Mouse (Mus musculus): ENCODE results near the gene Acsl5.
A peak's percentile ranks its signal among the peaks of the same experiment; 100 is the strongest.

Gene Acsl5

DNA sequence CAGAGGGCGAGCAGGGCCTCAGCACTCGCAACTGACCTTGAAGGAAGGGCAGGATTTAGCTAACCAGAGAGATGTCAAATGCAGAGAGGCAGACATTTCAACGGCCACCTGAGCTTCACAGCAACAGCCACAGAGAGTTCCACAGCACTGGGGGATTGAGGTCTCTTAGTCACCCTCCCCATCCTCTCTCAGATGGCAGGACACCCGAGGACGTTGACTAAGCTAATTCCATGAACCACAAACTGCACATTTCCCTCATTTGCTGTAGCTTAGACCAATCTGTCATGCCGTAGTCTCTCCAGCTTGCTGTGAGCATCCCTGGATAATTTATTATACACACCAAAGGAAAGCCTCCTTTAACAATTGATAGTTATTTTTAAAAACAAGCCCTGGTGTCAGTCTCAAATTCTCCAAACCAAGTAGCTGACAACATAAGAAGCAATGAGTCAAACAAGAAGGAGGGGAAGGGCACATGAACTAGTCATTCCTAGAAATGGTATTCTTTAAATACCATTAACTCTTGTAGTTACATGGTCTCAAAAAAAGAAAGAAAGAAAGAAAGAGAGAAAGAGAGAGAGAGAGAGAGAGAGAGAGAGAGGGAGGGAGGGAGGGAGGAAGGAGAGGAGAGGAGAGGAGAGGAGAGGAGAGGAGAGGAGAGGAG lies 11.8 kb upstream of the Acsl5 start:
- DNase-seq (ENCODE audit: low spot score), result no peak

DNA sequence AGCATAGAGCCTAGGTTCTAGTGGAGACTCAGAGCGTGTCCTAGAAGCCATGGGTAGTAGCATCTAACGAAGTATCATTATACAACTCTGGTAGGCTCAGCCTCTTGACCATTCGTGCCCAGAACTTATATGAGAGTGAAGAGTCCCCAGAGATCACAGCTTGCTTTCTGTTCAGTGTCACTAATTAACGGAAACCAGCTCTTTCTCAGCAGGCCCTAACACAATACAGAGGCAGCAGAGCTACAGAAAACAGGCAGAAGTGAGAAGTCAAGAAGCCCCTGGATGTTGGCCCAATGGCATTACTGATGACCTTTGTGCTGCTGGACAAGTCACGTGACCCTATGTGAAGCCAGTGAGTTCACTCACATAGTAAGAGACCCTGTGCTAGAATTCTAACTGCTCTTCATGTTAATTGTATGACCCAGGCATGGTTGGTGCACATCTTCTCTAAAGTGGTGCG lies 10.5 kb upstream of the Acsl5 start, which contains the start of gene Gucy2g:
Gucy2g (minus strand) TSS at position 51 of the 460 bp plus-strand sequence.
- no peak for DNase-seq (ENCODE audit: low spot score)

DNA sequence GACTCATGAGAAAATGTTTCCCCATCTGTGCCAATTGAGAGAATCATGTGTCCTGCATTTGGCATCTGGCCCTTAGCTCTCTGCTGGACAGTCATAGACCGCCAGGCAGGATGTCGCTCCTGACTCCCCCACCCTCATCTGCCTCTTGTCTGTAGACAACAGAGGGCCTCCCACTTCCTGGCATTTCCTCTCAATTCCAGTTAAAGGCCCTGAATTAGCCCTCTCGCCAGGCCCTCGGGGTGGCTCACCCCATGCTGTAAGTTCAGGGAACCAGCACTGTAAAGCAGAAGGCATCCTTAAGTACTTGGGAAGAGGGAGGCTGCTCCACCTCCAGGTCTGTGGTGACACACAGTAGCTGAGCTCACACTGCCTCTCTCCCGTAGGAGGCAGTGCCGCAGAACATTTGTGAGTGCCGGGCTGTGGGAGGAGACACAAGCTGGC lies 6.9 kb upstream of the Acsl5 start:
- DNase-seq (ENCODE audit: low spot score), result no peak

DNA sequence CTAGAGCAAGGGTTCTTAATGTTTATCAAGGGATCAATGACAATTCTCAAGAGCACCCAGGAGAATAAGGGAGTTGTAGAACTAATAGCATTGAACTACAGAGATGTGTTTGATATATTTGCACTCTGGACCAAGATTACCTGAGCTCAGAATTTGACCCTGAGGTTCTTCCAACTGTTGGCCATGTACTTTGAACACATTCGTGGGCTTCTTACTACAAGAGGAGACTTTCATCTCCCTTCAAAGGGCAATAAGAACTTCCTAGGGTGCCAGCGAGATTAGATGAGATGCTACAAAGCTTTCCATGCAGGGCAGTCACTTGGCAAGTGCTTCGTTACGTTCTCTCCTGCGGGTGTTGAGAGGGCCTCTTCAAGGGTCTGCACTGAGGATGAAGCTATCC lies 4.2 kb upstream of the Acsl5 start:
- DNase-seq (ENCODE audit: low spot score), result no peak

DNA sequence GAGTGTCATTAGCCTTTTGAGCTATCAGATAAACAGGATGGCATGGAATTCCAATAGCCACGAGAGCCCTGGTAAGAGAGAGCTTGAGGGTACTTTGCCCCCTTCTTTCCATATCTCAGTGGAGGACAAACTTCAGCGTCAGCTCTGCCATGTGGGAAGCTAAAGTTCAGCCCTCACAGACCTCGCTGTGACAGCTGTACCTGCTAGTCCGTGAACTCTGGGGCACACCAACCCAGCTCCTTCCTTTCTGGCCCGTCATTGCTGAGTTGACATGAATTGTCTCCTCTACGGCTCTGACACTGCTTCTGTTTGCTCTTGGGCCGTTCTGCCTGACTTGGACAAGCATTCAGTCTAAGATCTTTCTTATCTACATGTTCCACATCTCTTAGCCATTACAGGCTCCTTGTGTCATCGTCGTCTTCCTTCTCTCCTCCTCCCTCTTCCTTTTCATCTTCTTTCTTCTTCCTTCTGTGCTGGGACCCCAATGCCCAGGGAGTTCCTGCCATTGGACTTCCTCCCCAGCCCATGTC lies 3.7 kb upstream of the Acsl5 start:
- no peak for DNase-seq (ENCODE audit: low spot score)

DNA sequence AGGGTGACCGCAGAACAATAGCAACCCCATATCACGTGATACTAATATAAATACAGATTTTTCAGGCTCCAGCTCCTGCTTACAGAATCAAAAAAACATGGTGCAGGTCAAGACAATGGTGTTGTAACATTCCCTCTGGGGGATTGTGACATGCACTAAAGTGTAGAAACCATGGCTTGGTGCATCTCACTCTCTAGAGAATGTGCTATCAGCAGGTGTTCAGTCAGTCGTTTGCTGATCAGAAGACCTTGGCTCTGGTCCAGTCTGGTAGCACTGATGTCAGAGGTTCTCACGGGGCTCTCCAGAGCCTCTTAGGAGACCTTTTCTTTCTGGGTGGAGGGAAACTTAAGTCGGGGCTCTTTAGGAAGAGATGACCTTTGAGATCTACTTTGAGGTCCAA lies 1.3 kb upstream of the Acsl5 start:
- DNase-seq (ENCODE audit: low spot score), result no peak

DNA sequence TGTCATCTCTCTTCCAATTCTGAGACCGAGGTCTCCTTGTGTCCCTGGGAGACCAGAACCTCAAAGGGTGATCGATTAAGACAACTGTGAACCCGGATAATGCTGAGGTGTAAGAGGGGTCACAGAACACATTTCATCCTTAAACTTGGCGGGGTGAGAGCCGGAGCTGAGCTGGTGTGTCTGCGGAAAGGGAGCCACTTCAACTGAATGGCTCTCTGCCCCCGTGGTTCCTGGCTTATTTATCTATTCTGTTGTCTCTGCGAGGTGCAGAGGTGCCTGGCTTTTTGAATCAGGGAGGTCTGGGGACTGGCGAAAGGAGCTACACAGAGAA lies 1.5 kb downstream of the Acsl5 start:
- no peak for DNase-seq (ENCODE audit: low spot score)

DNA sequence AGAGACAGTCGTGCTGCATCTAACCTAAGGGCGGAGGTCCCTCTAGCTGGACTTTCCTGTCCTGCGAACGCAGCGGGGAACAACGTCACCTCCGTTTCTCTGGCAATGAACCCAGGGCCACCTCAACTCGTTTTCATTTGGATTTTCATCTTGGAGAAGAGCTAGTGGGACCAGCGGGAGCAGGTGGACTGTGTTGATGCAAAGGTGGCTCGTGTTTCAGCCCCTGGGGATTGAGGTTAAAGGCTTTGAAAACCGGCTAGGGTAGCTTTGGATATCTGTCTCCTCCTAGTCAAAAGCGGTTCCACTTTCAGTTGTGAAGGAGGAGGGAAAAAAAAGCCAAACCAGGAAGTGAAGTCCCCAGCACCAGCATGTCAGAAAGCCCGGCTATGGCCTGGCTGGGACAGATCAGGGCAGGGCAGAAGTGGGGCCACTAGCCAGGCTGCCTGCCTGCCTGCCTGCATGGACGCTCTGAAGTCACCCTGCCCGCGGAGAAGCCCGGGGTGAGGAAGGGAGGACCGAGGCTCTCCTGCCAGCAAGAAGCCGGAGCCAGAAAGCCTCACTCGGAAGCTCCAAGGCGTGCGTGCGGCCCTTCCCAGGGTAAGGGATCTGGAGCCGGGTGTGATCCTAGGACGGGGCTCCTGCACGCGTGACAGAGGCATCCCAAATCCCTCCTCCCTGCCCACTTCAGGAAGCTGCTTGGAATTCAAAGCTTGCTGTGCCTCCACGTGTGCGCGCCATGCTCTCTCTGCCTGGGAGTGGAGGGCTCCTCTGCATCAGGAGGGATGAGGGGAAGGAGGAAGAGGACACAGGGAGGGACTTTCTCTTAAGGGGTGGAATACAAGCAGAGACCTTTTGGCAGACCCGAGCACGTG lies 2.1 kb downstream of the Acsl5 start:
- DNase-seq (ENCODE audit: low spot score), result peak; percentile 54

DNA sequence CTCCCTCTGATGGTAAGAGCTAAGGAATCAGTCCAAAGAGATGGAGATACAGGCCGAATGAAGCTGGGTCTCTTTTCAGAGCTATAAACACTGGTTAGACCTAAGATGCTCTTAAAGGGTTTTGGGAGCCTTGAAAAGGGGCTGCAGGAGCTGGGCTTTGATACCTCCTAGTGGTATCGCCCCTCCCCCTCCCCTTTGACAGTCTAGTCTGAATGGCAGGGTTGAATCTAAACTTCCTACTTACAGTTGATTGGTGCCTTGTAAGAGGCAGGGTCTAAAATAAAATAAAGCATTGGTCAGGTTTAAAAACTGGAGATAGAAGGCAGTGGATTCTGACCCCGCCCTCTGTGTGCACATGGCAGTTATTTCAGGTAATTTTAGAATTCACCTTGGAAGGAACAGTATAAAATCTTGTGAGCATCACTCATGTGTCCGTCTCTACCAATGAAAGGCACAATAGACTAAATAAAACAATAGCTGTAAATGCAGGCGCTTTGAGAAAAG lies 2.8 kb downstream of the Acsl5 start:
- peak; percentile 38 for DNase-seq (ENCODE audit: low spot score)

DNA sequence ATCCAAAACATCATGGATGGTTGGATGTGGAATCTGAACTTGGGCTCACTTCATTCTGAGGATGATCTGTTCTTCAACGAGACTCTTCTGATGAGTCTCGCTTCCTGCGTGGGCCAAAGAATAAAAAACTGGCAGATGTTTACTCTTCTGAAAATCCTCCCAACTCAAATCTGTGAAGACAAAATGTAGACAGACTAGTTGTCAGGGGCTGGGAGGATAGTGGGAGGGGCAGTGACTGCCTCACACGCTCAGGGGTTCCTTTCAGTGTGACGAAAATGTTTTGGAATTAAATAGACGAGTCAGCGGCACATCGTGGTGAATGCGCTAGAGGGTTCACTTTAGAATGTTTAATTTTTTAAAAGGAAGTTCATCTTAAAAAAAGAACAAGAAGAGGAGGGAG lies 4.4 kb downstream of the Acsl5 start:
- DNase-seq (ENCODE audit: low spot score), result no peak

DNA sequence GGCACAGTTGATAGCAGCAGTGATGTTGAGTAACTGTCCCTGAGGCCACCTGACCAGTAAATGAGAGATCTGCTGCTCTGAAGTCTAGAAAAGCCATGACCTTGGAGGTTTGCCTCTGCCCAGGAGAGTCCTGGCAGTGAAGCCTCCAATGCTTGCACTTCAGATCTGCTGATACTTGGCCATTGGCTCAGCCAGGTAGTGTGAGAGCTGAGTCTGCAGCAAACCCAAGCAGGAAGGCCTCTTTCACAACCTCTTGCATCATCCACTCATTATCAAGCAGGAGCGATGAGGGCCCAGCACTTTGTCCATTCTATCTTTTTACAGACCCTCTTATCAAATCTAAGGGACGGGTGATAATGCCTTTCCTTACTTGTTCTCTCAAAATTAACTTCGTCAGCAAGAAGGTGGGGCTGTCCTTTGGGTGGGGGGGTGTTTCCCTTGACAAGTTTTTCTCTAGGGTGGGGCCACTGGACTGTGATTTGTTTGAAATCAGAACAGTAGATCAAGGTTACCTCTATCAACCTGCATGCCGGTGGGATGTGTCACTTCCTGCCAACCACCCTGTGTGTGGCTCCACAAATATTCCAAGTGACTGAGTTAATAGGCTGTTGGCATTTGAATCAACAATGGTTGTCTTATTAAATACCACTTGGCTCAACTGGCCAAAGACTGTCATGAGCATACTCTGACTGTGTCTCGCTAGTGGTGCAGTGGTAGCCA lies 6.1 kb downstream of the Acsl5 start:
- DNase-seq (ENCODE audit: low spot score), result no peak

DNA sequence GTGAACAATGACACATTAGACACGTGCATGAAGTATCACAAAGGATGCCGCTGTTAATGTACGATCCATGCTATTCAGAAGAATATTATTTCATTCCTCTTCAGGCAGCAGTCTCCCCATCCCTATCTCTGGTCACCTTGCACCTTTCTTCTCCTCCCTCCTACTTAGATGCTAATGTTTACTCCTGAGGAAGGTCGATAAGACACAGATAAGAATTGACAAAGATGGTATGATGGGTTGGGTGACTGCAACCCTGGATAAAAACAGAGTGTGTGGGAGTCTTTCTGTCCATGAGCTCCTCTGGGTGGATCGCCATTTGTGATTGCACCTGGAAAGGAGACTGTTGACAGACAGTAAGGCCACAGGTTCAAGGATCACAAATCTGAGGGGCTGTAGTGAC lies 6.8 kb downstream of the Acsl5 start:
- DNase-seq (ENCODE audit: low spot score), result no peak

DNA sequence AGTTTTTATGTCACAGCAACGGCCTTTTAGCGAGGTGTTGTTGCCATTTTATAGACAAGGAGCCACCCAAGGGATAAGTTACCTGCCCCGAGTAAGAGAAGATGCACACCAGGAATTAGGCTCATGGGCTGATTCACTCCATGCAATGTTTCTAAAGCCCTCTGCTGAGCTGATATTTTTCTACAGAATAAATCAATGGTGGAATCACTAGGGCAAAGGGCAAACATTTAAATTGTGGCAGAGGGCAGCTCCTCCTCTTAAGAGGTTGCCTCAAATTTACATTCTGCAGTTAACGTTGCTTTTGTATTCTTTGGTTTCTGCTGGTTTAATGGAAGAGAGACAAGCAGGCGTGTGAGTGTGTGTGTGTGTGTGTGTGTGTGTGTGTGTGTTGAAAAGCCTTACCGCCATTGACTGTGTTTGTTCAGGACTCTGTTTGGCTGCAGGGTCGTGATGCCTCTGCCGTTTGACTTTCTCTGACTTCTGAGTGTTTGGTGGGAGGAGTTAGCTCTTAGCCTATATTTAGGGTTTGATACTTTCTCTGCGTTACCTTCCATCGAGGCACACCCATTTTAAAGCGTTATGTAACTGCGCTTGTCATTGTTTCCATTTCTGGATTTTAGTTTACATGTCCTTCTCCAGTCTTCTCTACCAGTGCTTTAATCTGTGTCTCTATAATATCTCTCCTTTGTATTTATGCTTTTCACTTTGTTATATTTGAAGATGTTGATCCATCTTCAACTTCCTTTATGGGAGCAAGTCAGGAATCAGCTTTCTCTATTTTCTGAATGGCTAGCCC lies 8.8 kb downstream of the Acsl5 start:
- DNase-seq (ENCODE audit: low spot score), result no peak

DNA sequence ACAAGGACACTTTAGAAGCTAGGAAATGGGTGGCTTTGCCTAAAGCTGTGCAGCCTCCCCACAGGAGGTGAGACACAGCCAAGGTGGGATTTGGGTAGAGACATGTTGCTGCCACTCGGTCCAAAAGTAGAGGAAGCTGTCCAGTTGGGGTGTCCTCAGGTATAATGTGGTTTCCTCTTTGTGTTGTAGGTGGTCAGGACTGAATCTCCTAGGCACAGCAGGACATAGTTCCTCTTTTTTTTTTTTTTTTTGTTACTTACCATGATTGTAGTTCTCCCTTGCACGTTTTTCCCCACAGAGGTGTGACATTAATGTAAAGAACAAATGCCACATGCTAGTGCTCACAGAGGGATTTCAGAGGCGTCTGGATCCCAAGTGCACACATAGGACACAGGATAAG lies 13.5 kb downstream of the Acsl5 start:
- no peak for DNase-seq (ENCODE audit: low spot score)

DNA sequence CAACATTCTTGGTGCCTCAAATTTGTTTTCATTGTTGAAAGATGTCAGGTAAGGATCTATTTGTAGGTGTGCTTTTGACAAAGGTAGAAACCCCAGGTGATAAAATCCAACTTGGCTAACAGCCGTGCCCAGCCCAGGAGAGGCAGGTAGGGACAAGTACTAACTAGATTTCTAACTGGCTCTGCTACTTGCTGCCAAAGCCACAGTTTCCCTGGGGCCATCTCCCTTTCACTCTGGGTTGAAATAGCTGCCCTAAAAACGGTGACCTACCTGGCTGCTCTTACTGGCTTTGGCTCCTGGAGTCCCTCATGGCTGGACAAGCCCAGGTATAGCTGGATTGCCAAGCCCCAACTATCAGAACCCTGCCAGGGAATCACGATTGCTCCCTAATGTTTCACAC lies 15.0 kb downstream of the Acsl5 start:
- no peak for DNase-seq (ENCODE audit: low spot score)

DNA sequence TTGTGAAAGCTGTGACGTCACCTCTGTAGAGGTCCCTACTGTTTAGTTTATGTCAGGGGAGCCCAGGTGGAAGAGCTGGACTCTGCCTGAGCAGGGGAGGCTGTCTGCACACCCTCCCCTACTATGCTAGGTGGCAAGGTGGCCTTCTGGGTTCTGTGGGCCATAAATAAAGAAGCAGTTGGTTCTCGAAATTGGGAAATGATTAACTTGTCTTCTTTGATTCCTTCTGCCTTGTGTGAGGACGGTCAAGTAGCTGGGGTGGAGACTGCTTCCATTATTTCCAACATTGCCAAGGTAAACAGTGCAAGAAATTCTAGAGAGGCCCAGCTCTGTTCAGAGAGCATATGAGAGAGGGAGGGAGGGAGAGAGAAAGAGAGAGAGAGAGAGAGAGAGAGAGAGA lies 16.4 kb downstream of the Acsl5 start:
- no peak for DNase-seq (ENCODE audit: low spot score)

DNA sequence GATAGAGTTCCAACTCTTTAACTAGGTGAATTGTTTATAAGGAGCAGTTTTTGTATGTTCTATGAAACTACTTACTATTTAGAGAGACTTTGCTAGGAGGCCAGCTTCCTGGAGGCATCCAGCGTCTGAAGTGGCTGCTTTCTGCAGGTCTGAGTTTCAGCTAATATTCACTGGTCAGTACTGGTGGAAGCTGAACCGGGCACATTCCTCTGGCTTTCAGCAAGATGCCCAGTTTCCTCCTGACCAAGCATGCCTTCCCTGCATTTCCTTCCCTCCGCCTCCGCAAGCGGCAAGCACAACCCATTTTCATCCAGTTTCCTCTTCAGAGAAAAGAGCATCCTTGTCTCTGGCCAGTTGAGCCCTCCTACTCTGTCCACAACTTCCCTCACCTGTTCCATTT lies 17.3 kb downstream of the Acsl5 start:
- DNase-seq (ENCODE audit: low spot score), result no peak

DNA sequence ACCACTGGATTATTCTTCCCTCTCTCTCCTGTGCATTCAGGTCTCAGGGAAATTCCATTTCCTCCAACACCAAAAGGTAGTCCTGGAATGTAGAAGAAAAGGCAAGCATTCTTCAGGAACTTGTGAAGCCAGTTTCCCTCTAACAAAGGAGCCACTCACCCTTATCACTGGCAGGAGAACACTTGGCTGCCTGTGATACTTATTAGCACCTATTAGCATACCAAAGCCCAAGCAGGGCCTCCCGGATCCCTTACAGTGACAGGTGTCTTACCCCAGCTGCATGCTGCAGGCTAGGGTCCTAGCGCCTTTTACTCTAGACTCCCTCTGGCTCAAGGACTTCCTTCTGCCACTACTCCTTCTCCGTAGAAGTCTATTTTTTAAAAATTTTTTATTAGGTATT lies 19.7 kb downstream of the Acsl5 start:
- no peak for DNase-seq (ENCODE audit: low spot score)

DNA sequence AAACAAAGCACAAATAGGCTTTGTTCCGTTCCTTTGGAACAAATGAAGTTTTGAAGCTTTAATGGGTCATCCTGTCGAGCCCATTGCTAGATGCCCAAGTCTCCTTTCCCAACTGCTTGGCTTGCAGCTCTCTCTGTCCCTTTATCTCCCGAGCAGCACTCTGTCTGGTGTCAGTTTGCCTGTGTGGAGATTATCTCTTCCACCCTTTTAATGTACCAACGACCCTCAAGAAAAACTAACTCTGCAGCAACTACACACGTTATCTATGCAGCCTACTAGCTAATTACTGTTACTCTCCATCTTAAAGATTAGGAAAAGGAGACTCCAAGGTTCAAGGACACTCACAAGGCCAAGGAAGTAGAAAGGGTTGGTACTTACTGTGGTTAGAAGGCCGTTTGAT lies 21.6 kb downstream of the Acsl5 start:
- DNase-seq (ENCODE audit: low spot score), result no peak

DNA sequence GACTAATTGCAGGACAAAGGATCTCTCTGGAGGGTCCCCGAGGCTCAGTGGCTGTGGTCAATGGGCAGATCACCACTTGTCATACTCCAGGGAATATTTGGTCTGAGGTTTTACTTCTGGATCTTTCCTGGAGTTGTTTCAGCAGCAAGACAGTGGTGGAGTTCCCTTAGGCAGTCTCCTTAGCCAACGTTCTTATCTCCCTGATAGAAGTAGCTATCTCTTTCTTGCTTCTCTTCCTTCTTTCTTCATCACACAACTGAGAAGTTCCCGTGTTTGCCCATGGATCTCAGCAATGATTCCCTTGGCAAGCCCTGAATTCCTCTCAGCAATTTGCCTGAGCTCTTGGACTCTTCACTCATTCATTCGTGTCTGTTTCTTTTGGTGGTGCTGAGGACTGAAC lies 24.4 kb downstream of the Acsl5 start:
- no peak for DNase-seq (ENCODE audit: low spot score)

DNA sequence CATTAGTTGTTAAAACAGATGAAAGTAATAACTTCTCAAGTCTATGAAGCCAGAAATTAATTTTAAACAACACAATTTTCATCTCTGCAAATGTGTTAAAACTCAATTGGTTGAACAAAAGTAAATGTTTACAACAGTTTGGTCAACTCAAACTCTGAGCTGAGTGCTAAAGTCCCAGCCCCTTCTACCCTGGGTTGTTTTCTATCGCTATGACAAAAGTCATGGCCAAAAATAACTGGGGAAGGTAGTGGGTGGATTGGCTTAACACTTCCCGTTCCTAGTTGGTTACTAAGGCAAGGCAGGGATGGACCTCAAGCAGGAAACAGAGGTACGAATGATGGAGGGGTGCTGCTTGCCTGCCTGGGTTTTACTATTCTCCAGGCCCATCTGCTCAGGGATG lies 25.0 kb downstream of the Acsl5 start:
- no peak for DNase-seq (ENCODE audit: low spot score)

DNA sequence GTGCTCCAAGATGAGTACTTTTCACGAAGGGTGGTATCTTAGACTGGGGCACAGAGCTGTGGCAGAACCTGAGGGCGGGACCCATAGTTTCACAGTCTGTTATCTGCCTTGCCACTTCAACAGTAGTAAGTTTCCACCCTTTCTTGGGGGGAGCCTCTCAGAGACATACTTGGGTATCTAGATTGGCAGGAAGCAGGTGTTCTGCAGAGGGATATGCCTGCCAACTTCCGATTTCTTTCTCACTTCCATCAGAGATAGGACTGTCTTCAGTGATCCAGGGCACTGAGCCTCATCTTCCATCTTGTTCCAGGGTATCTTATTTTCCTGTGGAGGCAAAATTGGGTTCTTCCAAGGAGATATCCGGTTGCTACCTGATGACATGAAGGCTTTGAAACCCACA lies 32.4 kb downstream of the Acsl5 start:
- DNase-seq (ENCODE audit: low spot score), result no peak
